Mouse (Mus musculus): ENCODE results near the gene Kl. TPM values are rescaled to one million over a fixed set of nuclear protein-coding genes. Genes with fewer than 3 reads are reported as not detected.

Gene Kl
- total and polyA plus RNA-seq, 3 experiments = not detected

DNA sequence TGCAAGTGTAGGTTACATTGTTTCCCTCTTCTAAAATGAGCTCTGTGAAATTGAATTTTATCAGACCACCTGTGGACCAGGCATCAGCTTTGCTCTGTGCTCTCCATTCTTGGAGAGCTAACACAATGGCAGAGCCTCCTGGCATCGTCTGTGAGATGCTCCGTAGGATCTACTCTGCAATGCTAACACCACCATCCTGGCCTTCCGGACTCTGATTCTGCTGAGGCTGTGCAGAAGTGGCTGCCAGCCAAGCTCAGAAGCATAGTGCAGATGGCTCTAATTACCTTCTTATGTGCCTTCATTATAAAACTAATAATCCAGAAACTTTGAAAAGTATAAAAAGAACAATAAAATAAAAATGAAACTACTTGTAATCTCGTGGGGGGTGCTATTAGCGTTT is 16.2 kb upstream of the Kl start:
- dilution Hi-C loops (cut with MboI; ENCODE audit: extremely low pct_ligation_motif_present, extremely low pct_unique_long_range_greater_than_20kb, low sequenced_read_pairs) = no loop called here
- in situ Hi-C loops (cut with MboI; ENCODE audit: low pct_ligation_motif_present, low pct_unique_long_range_greater_than_20kb, low sequenced_read_pairs) = no loop called here
- no peak for DNase-seq (ENCODE audit: extremely low read depth)

DNA sequence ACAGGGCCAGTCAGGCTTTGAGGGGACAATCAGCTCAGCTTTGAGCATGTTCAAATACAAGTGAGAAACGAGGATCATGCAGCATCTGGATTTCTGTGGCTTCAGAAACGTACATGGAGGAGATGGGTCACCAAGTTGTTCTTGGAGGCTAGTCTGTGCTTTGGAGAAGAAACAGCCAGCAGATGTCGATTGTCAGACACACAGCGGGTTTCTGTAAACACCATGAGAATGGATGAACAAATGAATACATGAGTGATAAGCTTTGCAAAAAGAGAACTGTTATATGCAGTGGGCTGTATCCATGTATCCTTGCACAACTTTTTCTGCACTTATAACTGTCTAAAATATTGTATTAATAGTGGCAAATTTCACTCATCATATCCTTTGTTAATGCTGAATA is 15.6 kb upstream of the Kl start:
- in situ Hi-C loops (cut with MboI; ENCODE audit: low pct_ligation_motif_present, low pct_unique_long_range_greater_than_20kb, low sequenced_read_pairs) = no loop called here

More for the DNA sequence above, 16.2 kb upstream of the Kl start:
- H3K27ac ChIP-seq (ENCODE audit: insufficient read depth, low read depth) = no peak overlapping the region
- H3K79me2 ChIP-seq (replicated peaks; ENCODE audit: control insufficient read depth, extremely low read depth, insufficient read depth, poor library complexity, severe bottlenecking) = no peaks in the 10 kb centered on the region
- no peak for TF ChIP-seq ZMIZ1 (IDR thresholded peaks at IDR 0.05; ENCODE audit: low read depth, low read length)
- H3K4me2 ChIP-seq (ENCODE audit: insufficient read depth, low read depth, poor library complexity, severe bottlenecking) = no peak overlapping the region
- H3K9ac ChIP-seq (ENCODE audit: insufficient read depth, low read depth) = no peak overlapping the region
- no peaks in the 10 kb centered on the region for H3K4me1 ChIP-seq (ENCODE audit: control insufficient read depth in 1 of 2, insufficient read depth in 2 of 2)
- H3K27me3 ChIP-seq (replicated peaks) = peaks cover 4% of the 10 kb centered on the region
- H3K36me3 ChIP-seq (replicated peaks in 1 of 2; ENCODE audit: control insufficient read depth in 1 of 2, insufficient read depth in 1 of 2, low read length in 1 of 2) = no peaks in the 10 kb centered on the region
- no peak overlapping the region for H3K4me3 ChIP-seq (replicated peaks in 1 of 3; ENCODE audit: low read depth in 2 of 3, low read length in 2 of 3, poor library complexity in 1 of 3)
- H3K9me3 ChIP-seq (replicated peaks; ENCODE audit: low read length) = peaks cover 9% of the 10 kb centered on the region

DNA sequence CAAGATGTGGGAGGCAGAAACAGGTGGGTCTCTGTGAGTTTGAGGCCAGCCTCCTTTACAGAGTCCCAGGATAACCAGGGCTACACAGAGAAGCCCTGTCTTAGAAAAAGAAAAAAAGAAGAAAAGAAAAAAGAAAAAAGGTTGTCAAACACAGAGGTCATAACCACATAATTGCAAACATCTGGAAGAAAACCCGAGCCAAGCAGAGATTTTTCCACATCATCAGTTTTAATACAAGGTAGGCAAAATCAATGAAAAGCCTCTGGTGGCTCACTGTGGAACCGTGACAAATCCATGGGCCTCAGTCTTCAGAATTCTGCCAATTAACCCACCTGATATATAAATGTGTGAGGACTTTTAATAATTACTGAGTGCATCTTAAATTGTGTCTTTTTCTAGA is 14.9 kb upstream of the Kl start:
- DNase-seq (ENCODE audit: extremely low read depth) = no peak
- H3K36me3 ChIP-seq (replicated peaks in 1 of 2; ENCODE audit: control insufficient read depth in 1 of 2, insufficient read depth in 1 of 2, low read length in 1 of 2) = no peaks in the 10 kb centered on the region
- TF ChIP-seq CTCF (conservative IDR thresholded peaks at IDR 0.05 in 1 of 2, IDR thresholded peaks at IDR 0.05 in 1 of 2; ENCODE audit: low read depth in 2 of 2, low read length in 2 of 2) = no peak
- TF ChIP-seq MEF2A (IDR thresholded peaks at IDR 0.05; ENCODE audit: borderline replicate concordance, low read depth, low read length) = no peak
- TF ChIP-seq POLR2AphosphoS2 (IDR thresholded peaks at IDR 0.05; ENCODE audit: low read depth, low read length) = no peak
- TF ChIP-seq MAZ (IDR thresholded peaks at IDR 0.05; ENCODE audit: low read depth, low read length) = no peak
- no peak for TF ChIP-seq SMC3 (IDR thresholded peaks at IDR 0.05; ENCODE audit: low read depth, low read length)
- no peak for TF ChIP-seq HCFC1 (IDR thresholded peaks at IDR 0.05; ENCODE audit: low read depth, low read length)
- TF ChIP-seq BHLHE40 (IDR thresholded peaks at IDR 0.05; ENCODE audit: low read depth, low read length) = no peak
- TF ChIP-seq PAX5 (IDR thresholded peaks at IDR 0.05; ENCODE audit: low read length) = no peak
- no peak for TF ChIP-seq RAD21 (IDR thresholded peaks at IDR 0.05; ENCODE audit: low read depth, low read length)
- no peak for TF ChIP-seq POLR2A (IDR thresholded peaks at IDR 0.05; ENCODE audit: low read depth, low read length)
- peaks cover 9% of the 10 kb centered on the region for H3K9me3 ChIP-seq (replicated peaks; ENCODE audit: low read length)
- peaks cover 4% of the 10 kb centered on the region for H3K27me3 ChIP-seq (replicated peaks)
- H3K4me3 ChIP-seq (replicated peaks in 1 of 3; ENCODE audit: low read depth in 2 of 3, low read length in 2 of 3, poor library complexity in 1 of 3) = no peak overlapping the region
- no peaks in the 10 kb centered on the region for H3K4me1 ChIP-seq (ENCODE audit: control insufficient read depth in 1 of 2, insufficient read depth in 2 of 2)
- H3K4me2 ChIP-seq (ENCODE audit: insufficient read depth, low read depth, poor library complexity, severe bottlenecking) = no peak overlapping the region
- in situ Hi-C loops (cut with MboI; ENCODE audit: low pct_ligation_motif_present, low pct_unique_long_range_greater_than_20kb, low sequenced_read_pairs) = no loop called here
- no peak overlapping the region for H3K27ac ChIP-seq (ENCODE audit: insufficient read depth, low read depth)
- dilution Hi-C loops (cut with MboI; ENCODE audit: extremely low pct_ligation_motif_present, extremely low pct_unique_long_range_greater_than_20kb, low sequenced_read_pairs) = no loop called here
- no peaks in the 10 kb centered on the region for H3K79me2 ChIP-seq (replicated peaks; ENCODE audit: control insufficient read depth, extremely low read depth, insufficient read depth, poor library complexity, severe bottlenecking)
- H3K9ac ChIP-seq (ENCODE audit: insufficient read depth, low read depth) = no peak overlapping the region

More for the DNA sequence above, 15.6 kb upstream of the Kl start:
- dilution Hi-C loops (cut with MboI; ENCODE audit: extremely low pct_ligation_motif_present, extremely low pct_unique_long_range_greater_than_20kb, low sequenced_read_pairs) = no loop called here
- Histone ChIP-seq H3K9me3 (replicated peaks; ENCODE audit: low read length) (peaks cover 9% of the 10 kb centered on the region), H3K4me3 (replicated peaks in 1 of 3; ENCODE audit: low read depth in 2 of 3, low read length in 2 of 3, poor library complexity in 1 of 3) (no peak overlapping the region), H3K4me1 (ENCODE audit: control insufficient read depth in 1 of 2, insufficient read depth in 2 of 2) (no peaks in the 10 kb centered on the region), H3K9ac (ENCODE audit: insufficient read depth, low read depth) (no peak overlapping the region), H3K27ac (ENCODE audit: insufficient read depth, low read depth) (no peak overlapping the region), H3K79me2 (replicated peaks; ENCODE audit: control insufficient read depth, extremely low read depth, insufficient read depth, poor library complexity, severe bottlenecking) (no peaks in the 10 kb centered on the region), H3K27me3 (replicated peaks) (peaks cover 4% of the 10 kb centered on the region), H3K4me2 (ENCODE audit: insufficient read depth, low read depth, poor library complexity, severe bottlenecking) (no peak overlapping the region), H3K36me3 (replicated peaks in 1 of 2; ENCODE audit: control insufficient read depth in 1 of 2, insufficient read depth in 1 of 2, low read length in 1 of 2) (no peaks in the 10 kb centered on the region)
- no peak for DNase-seq (ENCODE audit: extremely low read depth)
- TF ChIP-seq GABPA (IDR thresholded peaks at IDR 0.05; ENCODE audit: insufficient replicate concordance, low read depth, low read length) (no peak), JUN (IDR thresholded peaks at IDR 0.05; ENCODE audit: insufficient read depth, low read depth, low read length) (no peak), MAFK (IDR thresholded peaks at IDR 0.05; ENCODE audit: insufficient replicate concordance, low read length) (no peak), ZNF384 (IDR thresholded peaks at IDR 0.05; ENCODE audit: low read depth, low read length) (no peak), ZC3H11A (IDR thresholded peaks at IDR 0.05; ENCODE audit: low read depth, low read length) (no peak)
